Mouse (Mus musculus) brown adipose tissue, adult 24 weeks (tissue): Measurements from ENCODE around the gene Olfr871. TPM values are rescaled to one million over a fixed set of nuclear protein-coding genes. Genes with fewer than 3 reads are reported as not detected.
"Not testable (repeated sequence)": the region's sequence is repeated elsewhere in the genome, so short reads cannot be mapped to it uniquely, and the experiment has no call there.

Experiments
- H3K27ac ChIP-seq: fragments of 200-500 bp; replicated peaks from 2 replicates; pipeline ENCODE4 v1.5.1; 2012; ENCODE audit warnings: low read depth, mild to moderate bottlenecking, low read length
- H3K4me1 ChIP-seq: fragments of 200-500 bp; 2 replicates; pipeline ENCODE4 v1.6.1; 2012; ENCODE audit warnings: low read length, mixed read lengths; ENCODE audit not compliant: control insufficient read depth, insufficient read depth, insufficient read length
- H3K4me3 ChIP-seq: fragments of 200-500 bp; 2 replicates; pipeline ENCODE4 v1.5.1; 2012; ENCODE audit warnings: low read depth, mild to moderate bottlenecking, low read length, moderate library complexity; ENCODE audit not compliant: insufficient read depth
- polyA plus RNA-seq: library from polyadenylated mRNA; stranded (reverse); fragments of >200 nt; gene quantifications from 2 replicates; pipeline ENCODE4 v1.2.4, GENCODE M21; 2012; ENCODE audit not compliant: missing spikeins, insufficient read depth, insufficient read length

Gene Olfr871
- polyA plus RNA-seq: not detected in 2 replicates

DNA sequence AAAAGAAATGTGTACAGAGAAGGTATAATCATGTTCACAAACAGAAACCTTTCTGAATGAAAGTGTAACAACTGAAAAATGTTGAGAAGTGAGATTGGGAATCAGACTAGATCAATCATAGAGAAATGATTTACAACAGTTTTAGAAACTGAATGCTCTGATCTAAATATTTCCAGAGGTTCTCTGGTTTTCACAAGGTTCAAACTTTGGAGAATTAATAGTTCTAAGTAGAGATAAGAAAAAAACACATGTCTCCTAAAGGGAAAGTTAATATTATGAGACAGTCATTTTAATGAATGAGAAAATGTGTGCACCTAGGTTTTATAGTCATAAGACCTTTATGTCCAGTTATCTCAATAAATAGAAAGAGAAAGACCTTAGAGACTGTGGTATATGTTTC lies at the start of gene Olfr871:
Gene Olfr871 (plus strand): TSS at position 301 of the 400 bp plus-strand sequence.
- no peaks in the 10 kb centered on the region for H3K4me1 ChIP-seq
- H3K4me3 ChIP-seq: no peak within 1 kb of the TSS
- no peak within 1 kb of the TSS for H3K27ac ChIP-seq

DNA sequence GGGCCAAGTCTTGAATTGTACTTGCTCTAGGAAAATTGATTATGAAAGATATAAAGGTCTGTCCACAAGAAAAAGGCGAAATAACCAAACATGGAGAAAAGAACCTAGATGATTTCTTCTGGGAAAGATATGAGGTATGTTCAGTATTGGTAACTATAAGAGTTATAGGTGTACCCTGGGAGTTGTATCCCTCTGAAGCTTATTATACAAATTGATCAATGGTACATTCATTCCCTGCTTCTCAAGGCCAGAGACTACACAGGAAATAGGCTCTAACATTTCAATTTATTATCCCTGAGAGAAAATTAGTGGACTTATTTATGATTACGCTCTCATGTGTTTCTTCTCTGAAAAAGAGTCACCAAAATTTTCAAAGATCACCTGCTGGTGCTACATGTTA lies 38.0 kb upstream of the Olfr871 start, which contains the start of gene Olfr870:
Gene Olfr870 (minus strand): TSS at position 101 of the 400 bp plus-strand sequence.
- Histone ChIP-seq H3K4me3 (no peak within 1 kb of the TSS), H3K4me1 (no peaks in the 10 kb centered on the region), H3K27ac (no peak within 1 kb of the TSS)

DNA sequence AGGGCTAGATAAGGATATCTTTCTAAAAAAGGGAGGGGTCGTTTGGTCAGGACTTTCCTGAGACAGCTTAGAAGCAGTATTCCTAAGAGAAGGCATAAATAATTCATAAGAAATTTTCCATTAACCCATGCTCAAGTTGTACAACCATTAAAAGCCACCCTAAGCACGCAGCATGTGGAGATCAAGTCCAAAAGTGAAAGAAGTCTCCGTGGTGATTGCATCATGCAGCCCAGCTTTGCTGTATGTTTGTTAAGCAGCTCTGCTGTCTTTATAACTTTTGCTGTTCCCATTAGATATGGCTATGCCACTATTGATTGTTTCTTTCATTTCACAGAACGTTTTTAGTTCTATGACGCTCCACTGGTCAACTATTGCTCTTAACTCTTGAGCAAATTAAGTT lies 32.5 kb upstream of the Olfr871 start:
- Histone ChIP-seq H3K4me1 (no peaks in the 10 kb centered on the region), H3K27ac (no peak overlapping the region), H3K4me3 (no peak overlapping the region)

DNA sequence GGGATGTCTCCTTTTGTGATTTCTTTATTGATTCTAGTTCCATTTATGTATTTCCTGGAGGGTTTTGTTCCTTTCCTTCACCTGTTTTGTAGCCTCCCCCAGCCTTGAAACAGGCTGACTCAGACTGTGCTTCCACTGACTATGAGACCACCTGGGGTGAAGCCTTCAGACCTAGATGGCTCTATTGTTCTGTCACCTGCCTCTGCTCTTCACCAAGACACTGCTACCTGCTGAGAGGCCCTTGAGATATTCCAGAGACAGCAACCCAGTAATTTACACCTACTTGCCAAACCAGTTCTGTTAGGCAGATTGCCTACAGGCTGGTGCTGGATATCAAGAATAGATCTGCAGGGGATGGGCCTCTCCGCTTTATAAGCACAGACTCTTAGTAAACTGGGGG lies 9.9 kb upstream of the Olfr871 start:
- Histone ChIP-seq H3K27ac (no peak overlapping the region), H3K4me1 (no peaks in the 10 kb centered on the region), H3K4me3 (no peak overlapping the region)

DNA sequence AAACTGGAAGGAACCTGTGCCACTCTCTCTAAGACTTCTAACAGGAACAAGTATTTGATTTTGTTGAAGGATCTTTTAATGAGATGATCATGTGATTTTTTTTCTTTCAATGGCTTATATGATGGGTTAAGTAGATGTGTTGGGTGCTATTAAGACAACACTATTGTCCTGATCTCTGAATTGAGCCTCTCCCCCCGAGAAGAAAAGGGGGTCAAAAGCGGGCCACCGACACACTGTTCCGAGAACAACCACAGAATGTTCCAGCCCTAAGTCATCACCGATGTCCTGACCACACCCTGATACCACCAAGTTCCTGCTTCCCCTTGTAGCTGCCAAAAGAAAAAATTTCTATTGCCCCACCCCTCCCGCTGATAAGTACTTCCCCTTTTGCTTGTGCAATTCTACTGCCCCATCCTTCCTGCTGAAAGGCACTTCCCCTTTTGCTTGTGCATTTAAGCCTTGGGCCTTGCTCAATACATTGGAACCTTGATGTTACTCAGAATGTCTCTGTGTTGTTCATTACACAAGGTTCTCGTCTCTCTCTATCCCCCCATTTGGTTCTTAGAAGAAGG lies 8.5 kb upstream of the Olfr871 start:
- H3K27ac ChIP-seq, H3K4me1 ChIP-seq, H3K4me3 ChIP-seq: not testable (repeated sequence)

DNA sequence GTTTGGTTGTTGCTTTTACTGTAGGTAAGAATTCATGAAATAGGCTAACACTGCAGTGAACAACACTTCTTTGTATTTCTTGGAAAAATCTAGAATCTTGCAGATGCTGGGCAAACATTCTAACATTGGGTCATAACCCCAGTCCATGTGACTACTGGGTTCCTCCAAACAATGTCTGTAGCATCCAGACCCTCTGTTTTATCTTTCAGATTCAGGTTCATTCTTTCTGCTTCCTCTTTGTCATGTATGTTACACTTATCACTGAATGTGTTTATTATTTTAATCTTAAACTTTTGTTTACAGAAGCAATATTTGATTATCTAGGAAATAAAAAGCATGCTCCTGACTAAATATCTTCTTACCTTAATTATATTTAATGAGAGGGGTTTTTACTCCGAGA lies 1.2 kb upstream of the Olfr871 start:
- Histone ChIP-seq H3K4me3 (no peak overlapping the region), H3K4me1 (no peaks in the 10 kb centered on the region), H3K27ac (no peak overlapping the region)

DNA sequence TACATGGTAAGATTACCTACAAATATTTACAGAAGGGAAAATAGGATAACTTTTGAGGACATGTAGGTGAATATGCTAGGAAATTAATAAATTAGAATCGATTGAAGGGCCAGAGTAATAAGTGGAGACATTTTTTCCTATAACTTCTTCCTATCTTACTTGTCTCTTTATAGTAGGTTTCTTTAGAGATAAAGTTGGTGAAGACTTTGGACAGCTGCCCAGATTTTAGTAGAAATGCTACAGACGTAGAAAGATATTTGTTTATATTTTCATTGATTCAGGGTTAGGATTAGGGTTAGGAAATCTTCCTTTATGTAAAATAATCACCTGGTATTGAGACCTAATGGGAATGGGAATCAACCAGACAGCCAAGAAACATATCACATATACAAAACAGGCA lies 530 bp upstream of the Olfr871 start:
- no peak overlapping the region for H3K27ac ChIP-seq
- H3K4me1 ChIP-seq: no peaks in the 10 kb centered on the region
- no peak overlapping the region for H3K4me3 ChIP-seq

DNA sequence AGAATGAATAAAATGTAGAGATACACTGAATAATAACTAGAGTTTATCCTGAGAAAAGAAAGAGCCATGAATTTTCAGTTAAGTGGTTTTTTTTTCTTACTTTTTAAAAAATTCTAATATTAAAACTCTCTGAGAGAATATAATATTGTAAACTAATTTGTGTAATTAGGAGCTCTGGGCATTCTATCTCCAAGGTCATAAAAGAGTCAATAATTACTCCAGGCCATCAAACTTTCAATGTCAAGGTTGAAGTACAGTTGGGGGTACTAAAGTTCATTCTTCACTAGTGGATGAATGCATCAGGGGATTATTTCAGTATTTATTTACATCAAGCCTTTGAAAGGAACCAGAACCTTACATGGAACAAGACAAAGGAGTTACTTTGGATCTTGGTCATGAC lies 24.8 kb downstream of the Olfr871 start, which contains the start of gene Olfr872:
Gene Olfr872 (plus strand): TSS at position 301 of the 400 bp plus-strand sequence.
- Histone ChIP-seq H3K4me3 (no peak within 1 kb of the TSS), H3K4me1 (no peaks in the 10 kb centered on the region), H3K27ac (no peak within 1 kb of the TSS)

DNA sequence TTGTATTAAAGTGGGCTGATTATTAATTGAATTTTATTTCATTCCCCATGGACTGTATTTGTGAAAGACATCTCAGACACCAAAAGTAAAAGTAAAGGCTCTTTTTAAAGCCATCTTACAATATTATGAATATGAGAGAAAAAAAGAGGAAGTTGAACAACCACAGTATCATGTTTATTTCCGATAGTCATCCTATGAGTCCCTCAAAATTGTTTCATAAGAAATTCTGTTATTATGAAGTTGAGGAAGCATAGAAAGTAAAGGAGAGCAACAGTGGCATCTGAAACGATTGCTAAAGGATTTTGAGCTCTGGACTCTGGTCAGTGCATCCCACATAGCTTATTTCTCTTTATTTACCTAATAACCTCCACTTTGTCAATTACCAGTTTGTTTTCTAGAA lies 25.4 kb downstream of the Olfr871 start:
- no peaks in the 10 kb centered on the region for H3K4me1 ChIP-seq
- no peak overlapping the region for H3K27ac ChIP-seq
- H3K4me3 ChIP-seq: no peak overlapping the region

Other genes with a start within 250 kb of the Olfr871 start
- not detected in 2 replicates for gene Olfr866, start 184.2 kb upstream of the Olfr871 start, polyA plus RNA-seq
- not detected in 2 replicates for gene Olfr867, start 154.6 kb upstream of the Olfr871 start, polyA plus RNA-seq
- gene Olfr868, start 113.6 kb upstream of the Olfr871 start, polyA plus RNA-seq: not detected in 2 replicates
- not detected in 2 replicates for gene Olfr869, start 83.2 kb upstream of the Olfr871 start, polyA plus RNA-seq
- not detected in 2 replicates for gene Olfr870, start 38.1 kb upstream of the Olfr871 start, polyA plus RNA-seq
- not detected in 2 replicates for gene Olfr872, start 24.9 kb downstream of the Olfr871 start, polyA plus RNA-seq
- gene Olfr39, start 70.1 kb downstream of the Olfr871 start, polyA plus RNA-seq: not detected in 2 replicates
- gene Olfr873, start 86.3 kb downstream of the Olfr871 start, polyA plus RNA-seq: 1.5 and 1.6 TPM in 2 replicates
- not detected in 2 replicates for gene Olfr18, start 123.9 kb downstream of the Olfr871 start, polyA plus RNA-seq
- gene Zfp560, start 173.0 kb downstream of the Olfr871 start, polyA plus RNA-seq: 17.2 and 19.6 TPM in 2 replicates
- gene Zfp26, start 248.0 kb downstream of the Olfr871 start, polyA plus RNA-seq: 4.0 and 4.2 TPM in 2 replicates